Mouse (Mus musculus): ENCODE measurements around the gene Hist1h3e.

- TF ChIP-seq CTCF (IDR thresholded peaks at IDR 0.05; ENCODE audit: borderline replicate concordance, control insufficient read depth, extremely low read depth, insufficient read depth, low read length, poor library complexity) (no peak), POLR2A (IDR thresholded peaks at IDR 0.05; ENCODE audit: control insufficient read depth, extremely low read depth, insufficient read depth, low read length, poor library complexity) (no peak)
Observed at GRCm38 (mm10) chr13:23554393-23554792, 7.8 kb downstream of the Hist1h3e start.

Measured in thymus, adult 2 months (tissue).